Mouse (Mus musculus): Measurements from ENCODE around the gene Xlr3a. TPM values are rescaled to one million over a fixed set of nuclear protein-coding genes. Genes with fewer than 3 reads are reported as not detected.

Gene Xlr3a
- polyA plus RNA-seq, 1 experiment from 2014 or later = 2.1 TPM

- H3K9me3 ChIP-seq (replicated peaks) = no peaks in the 10 kb centered on the region
- WGBS = 83% methylated on average over 12 of the region's 12 CpGs
Measured at GRCm38 (mm10) chrX:73039666-73040065, 57.2 kb downstream of the Xlr3a start.

GRCm38 (mm10) chrX:73038831-73039230, 58.1 kb downstream of the Xlr3a start:
- Histone ChIP-seq H3K27ac (no peak overlapping the region), H3K9me3 (replicated peaks) (no peaks in the 10 kb centered on the region), H3K36me3 (no peaks in the 10 kb centered on the region), H3K27me3 (ENCODE audit: low read depth, poor library complexity, severe bottlenecking) (peaks cover 43% of the 10 kb centered on the region), H3K4me3 (no peak overlapping the region), H3K4me1 (no peaks in the 10 kb centered on the region)
- no peak for DNase-seq (ENCODE audit: low spot score)
- 85% methylated on average over 8 of the region's 8 CpGs for WGBS

More at GRCm38 (mm10) chrX:73039666-73040065, 57.2 kb downstream of the Xlr3a start:
- H3K4me3 ChIP-seq = no peak overlapping the region
- H3K27me3 ChIP-seq (ENCODE audit: low read depth, poor library complexity, severe bottlenecking) = peaks cover 40% of the 10 kb centered on the region
- no peak overlapping the region for H3K27ac ChIP-seq
- DNase-seq (ENCODE audit: low spot score) = no peak
- H3K36me3 ChIP-seq = no peaks in the 10 kb centered on the region
- no peaks in the 10 kb centered on the region for H3K4me1 ChIP-seq

- Histone ChIP-seq H3K4me1 (no peaks in the 10 kb centered on the region), H3K4me3 (no peak within 1 kb of the TSS), H3K27ac (no peak within 1 kb of the TSS), H3K9me3 (replicated peaks) (no peaks in the 10 kb centered on the region), H3K36me3 (no peaks in the 10 kb centered on the region), H3K27me3 (ENCODE audit: low read depth, poor library complexity, severe bottlenecking) (peaks cover 54% of the 10 kb centered on the region)
- DNase-seq (ENCODE audit: low spot score) = no peak
- 81% methylated on average over 1 of the region's 1 CpGs for WGBS
Measured at GRCm38 (mm10) chrX:73037003-73037402, 59.9 kb downstream of the Xlr3a start, which contains the start of gene Pnma5. Gene Pnma5 (minus strand): TSS chrX:73037103.

Other genes with a start within 250 kb of the Xlr3a start
- gene Cetn2, start 178.7 kb downstream of the Xlr3a start, polyA plus RNA-seq (2016; fragmentation: Nextera tagmentation; extraction: Ambion mirVana) = 74.9 and 80.1 TPM in 2 replicates
- gene Nsdhl, start 178.5 kb downstream of the Xlr3a start, polyA plus RNA-seq (2016; fragmentation: Nextera tagmentation; extraction: Ambion mirVana) = 29.2 and 32.1 TPM in 2 replicates
- 2.5 and 3.9 TPM in 2 replicates for gene Zfp185, start 109.8 kb downstream of the Xlr3a start, polyA plus RNA-seq (2016; fragmentation: Nextera tagmentation; extraction: Ambion mirVana)
- not detected in 2 replicates for gene Pnma5, start 60.0 kb downstream of the Xlr3a start, polyA plus RNA-seq (2016; fragmentation: Nextera tagmentation; extraction: Ambion mirVana)
- gene Pnma3, start 32.3 kb downstream of the Xlr3a start, polyA plus RNA-seq (2016; fragmentation: Nextera tagmentation; extraction: Ambion mirVana) = 0.10 and 0.11 TPM in 2 replicates
- gene Xlr4a, start 14.6 kb downstream of the Xlr3a start, polyA plus RNA-seq (2016; fragmentation: Nextera tagmentation; extraction: Ambion mirVana) = 0.39 and 1.5 TPM in 2 replicates
- gene Gm14685, start 20.0 kb upstream of the Xlr3a start, polyA plus RNA-seq (2016; fragmentation: Nextera tagmentation; extraction: Ambion mirVana) = not detected in 2 replicates
- not detected in 2 replicates for gene Xlr5b, start 51.7 kb upstream of the Xlr3a start, polyA plus RNA-seq (2016; fragmentation: Nextera tagmentation; extraction: Ambion mirVana)
- not detected in 2 replicates for gene DXBay18, start 52.4 kb upstream of the Xlr3a start, polyA plus RNA-seq (2016; fragmentation: Nextera tagmentation; extraction: Ambion mirVana)
- not detected in 2 replicates for gene Spin2d, start 79.9 kb upstream of the Xlr3a start, polyA plus RNA-seq (2016; fragmentation: Nextera tagmentation; extraction: Ambion mirVana)
- gene Xlr3b, start 95.1 kb upstream of the Xlr3a start, polyA plus RNA-seq (2016; fragmentation: Nextera tagmentation; extraction: Ambion mirVana) = 9.5 and 11.9 TPM in 2 replicates
- 0.18 and 1.0 TPM in 2 replicates for gene Xlr4b, start 117.2 kb upstream of the Xlr3a start, polyA plus RNA-seq (2016; fragmentation: Nextera tagmentation; extraction: Ambion mirVana)
- 6.4 and 8.2 TPM in 2 replicates for gene F8a, start 131.2 kb upstream of the Xlr3a start, polyA plus RNA-seq (2016; fragmentation: Nextera tagmentation; extraction: Ambion mirVana)
- 0.49 TPM in 1 of 2 replicates, not detected in the other for gene Xlr4c, start 146.0 kb upstream of the Xlr3a start, polyA plus RNA-seq (2016; fragmentation: Nextera tagmentation; extraction: Ambion mirVana)
- 0.16 and 0.26 TPM in 2 replicates for gene Xlr3c, start 168.3 kb upstream of the Xlr3a start, polyA plus RNA-seq (2016; fragmentation: Nextera tagmentation; extraction: Ambion mirVana)
- gene Xlr5a, start 195.9 kb upstream of the Xlr3a start, polyA plus RNA-seq (2016; fragmentation: Nextera tagmentation; extraction: Ambion mirVana) = not detected in 2 replicates
- gene Xlr5c, start 195.9 kb upstream of the Xlr3a start, polyA plus RNA-seq (2016; fragmentation: Nextera tagmentation; extraction: Ambion mirVana) = not detected in 2 replicates
- gene Gm45015, start 239.7 kb upstream of the Xlr3a start, polyA plus RNA-seq (2016; fragmentation: Nextera tagmentation; extraction: Ambion mirVana) = not detected in 2 replicates
- gene Zfp275, start 245.5 kb upstream of the Xlr3a start, polyA plus RNA-seq (2016; fragmentation: Nextera tagmentation; extraction: Ambion mirVana) = 19.9 and 22.6 TPM in 2 replicates